Mouse (Mus musculus) ES-E14 (cell line): ENCODE data around the gene Wdr24.

Experiments used
- CHD2 ChIP-seq: IDR thresholded peaks from 2 replicates; pipeline ENCODE4 v1.6.1; 2014; ENCODE audit warnings: mild to moderate bottlenecking, low read depth, low read length, inconsistent platforms
- HCFC1 ChIP-seq: IDR thresholded peaks from 2 replicates; pipeline ENCODE4 v1.6.1; 2012; ENCODE audit warnings: low read length, inconsistent platforms, borderline replicate concordance; ENCODE audit not compliant: insufficient read depth
- MAFK ChIP-seq: IDR thresholded peaks from 2 replicates; pipeline ENCODE4 v1.6.1; 2014; ENCODE audit warnings: mild to moderate bottlenecking, low read depth, low read length, inconsistent platforms; ENCODE audit not compliant: insufficient read depth
- ZC3H11A ChIP-seq: IDR thresholded peaks from 2 replicates; pipeline ENCODE4 v1.6.1; 2012; ENCODE audit warnings: low read depth, mild to moderate bottlenecking, inconsistent platforms, low read length, borderline replicate concordance
- ZNF384 ChIP-seq: IDR thresholded peaks from 2 replicates; pipeline ENCODE4 v1.6.1; 2012; ENCODE audit warnings: low read depth, low read length, inconsistent platforms

DNA sequence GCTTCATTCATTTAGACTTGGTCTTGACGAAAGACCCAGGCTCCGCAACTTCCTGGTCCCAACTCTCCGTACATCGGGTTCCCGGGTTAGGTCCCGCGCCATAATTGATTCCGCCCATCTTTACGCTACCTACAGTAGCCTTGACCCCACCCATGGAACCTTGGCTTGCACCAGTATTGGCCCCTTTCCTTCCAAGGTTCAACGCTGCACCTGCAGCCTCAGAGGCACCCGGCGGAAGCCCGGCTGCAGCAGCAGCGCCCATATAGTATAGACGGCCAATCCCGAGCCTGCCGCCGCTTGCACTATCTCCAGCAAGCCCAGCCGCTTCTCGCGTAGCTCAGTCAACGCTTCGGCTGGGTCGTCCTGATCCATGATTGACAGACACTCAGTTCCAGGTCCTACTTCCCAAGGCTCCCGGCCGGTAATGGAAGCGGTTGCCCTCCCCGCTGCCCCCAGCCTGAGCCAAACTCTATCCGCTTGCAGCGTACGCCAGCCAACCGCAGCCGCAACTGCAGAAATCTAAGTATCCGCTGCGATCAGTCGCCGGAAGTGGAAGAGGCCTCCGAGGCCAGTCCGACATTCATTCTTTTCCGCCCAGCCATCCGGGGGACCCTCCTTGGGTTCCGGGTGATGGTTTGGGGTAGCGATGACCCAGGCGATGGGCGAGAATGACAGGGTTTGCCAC, 31.4 kb upstream of the Wdr24 start:
- TF ChIP-seq ZNF384 (no peak), HCFC1 (peak; percentile 84), ZC3H11A (no peak), MAFK (no peak), CHD2 (peak; percentile 50; the same call in 1 of the 2 replicates)
